Mouse (Mus musculus): Measurements from ENCODE around the gene Mus81. TPM values are rescaled to one million over a fixed set of nuclear protein-coding genes. Genes with fewer than 3 reads are reported as not detected.

The Mus81 gene
- total RNA-seq, 1 experiment = 31.3 TPM

DNA sequence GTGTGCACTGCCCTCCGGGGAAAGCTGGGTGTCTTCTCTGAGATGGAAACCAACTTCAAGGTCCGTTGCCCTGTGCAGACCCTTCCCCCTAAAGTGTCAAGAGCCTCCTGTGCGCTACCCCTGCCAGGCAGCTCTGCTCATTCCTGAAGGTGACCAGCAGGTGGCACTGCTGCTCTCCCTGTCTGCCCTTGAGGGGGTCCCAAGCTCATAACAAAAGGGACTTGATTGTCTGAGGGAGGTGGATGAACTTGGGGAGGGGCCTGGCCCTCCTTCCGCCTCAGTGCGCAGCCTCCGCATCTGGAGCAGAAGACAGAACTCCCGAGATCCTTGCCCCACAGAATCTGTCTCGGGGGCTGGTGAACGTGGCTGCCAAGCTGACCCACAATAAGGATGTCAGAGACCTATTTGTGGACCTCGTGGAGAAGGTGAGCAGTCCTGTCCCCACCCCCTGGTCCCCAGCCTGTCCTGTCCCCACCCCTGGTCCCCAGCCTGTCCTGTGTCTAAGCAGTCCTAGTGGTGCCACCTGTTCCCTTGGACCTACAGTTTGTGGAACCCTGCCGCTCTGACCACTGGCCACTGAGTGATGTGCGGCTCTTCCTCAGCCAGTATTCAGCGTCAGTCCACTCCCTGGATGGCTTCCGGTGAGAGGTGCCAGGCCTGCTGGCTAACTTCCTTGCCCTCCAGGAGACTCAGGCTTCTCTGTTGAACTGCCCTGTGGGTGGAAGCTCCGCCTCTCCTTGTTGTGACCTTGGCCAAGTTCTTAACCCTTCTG is 24.2 kb downstream of the Mus81 start:
- H3K27ac ChIP-seq (ENCODE audit: insufficient read depth, low read depth, low read length, poor library complexity, severe bottlenecking) = 0 out of 2 replicates have a peak overlapping the region, but pooled peaks have one; percentile 26

DNA sequence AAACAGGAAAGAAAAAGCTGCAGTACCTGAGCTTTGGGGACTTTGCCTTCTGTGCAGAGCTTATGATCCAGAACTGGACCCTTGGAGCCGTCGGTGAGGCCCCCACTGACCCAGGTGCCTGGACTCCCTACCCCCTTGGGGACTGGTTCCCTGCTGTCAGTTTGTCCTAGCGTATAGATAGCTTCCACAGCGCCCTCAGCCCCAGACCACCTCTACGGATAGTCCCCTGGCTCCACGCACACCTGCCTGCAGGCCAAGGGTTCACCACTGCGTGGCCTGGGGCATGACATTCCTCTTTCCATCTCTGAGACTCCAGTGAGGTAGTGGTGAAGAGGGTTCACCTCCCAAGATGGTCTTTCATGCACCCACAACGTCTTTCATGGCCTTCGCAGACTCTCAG is 25.0 kb downstream of the Mus81 start:
- no peak overlapping the region for H3K4me3 ChIP-seq (ENCODE audit: insufficient read depth in 1 of 2, low read depth in 1 of 2, low read length in 2 of 2, poor library complexity in 1 of 2, severe bottlenecking in 1 of 2)
- H3K36me3 ChIP-seq (ENCODE audit: control insufficient read depth, insufficient read depth, low read length, poor library complexity, severe bottlenecking) = peaks cover 31% of the 10 kb centered on the region
- TF ChIP-seq CHD2 (IDR thresholded peaks at IDR 0.05; ENCODE audit: low read depth, low read length) (no peak), HCFC1 (IDR thresholded peaks at IDR 0.05; ENCODE audit: borderline replicate concordance, insufficient read depth, low read length) (no peak), ZC3H11A (IDR thresholded peaks at IDR 0.05; ENCODE audit: borderline replicate concordance, low read depth, low read length) (no peak), MAFK (IDR thresholded peaks at IDR 0.05; ENCODE audit: insufficient read depth, low read depth, low read length) (no peak), ZNF384 (IDR thresholded peaks at IDR 0.05; ENCODE audit: low read depth, low read length) (no peak)
- H3K4me1 ChIP-seq (ENCODE audit: control insufficient read depth in 2 of 2, insufficient read depth in 2 of 2, low read length in 2 of 2, poor library complexity in 1 of 2) = peaks cover 7 to 9% of the 10 kb centered on the region in 2 experiments; a peak in 2 of 4 replicates
- in situ Hi-C loops (cut with MboI; ENCODE audit: low sequenced_read_pairs in 2 of 2, unreplicated experiment in 2 of 2) = no loop called here
- DNase-seq (ENCODE audit: low read depth, low spot score) = no peak
- H3K9ac ChIP-seq (ENCODE audit: insufficient read depth, low read depth, low read length, poor library complexity, severe bottlenecking) = no peak overlapping the region
- H3K27ac ChIP-seq (ENCODE audit: insufficient read depth, low read depth, low read length, poor library complexity, severe bottlenecking) = no peak overlapping the region
- no peaks in the 10 kb centered on the region for H3K9me3 ChIP-seq (ENCODE audit: control insufficient read depth, insufficient read depth, low read depth, low read length)

More for the DNA sequence above, 24.2 kb downstream of the Mus81 start:
- H3K9me3 ChIP-seq (ENCODE audit: control insufficient read depth, insufficient read depth, low read depth, low read length) = no peaks in the 10 kb centered on the region
- peak; percentile 82 for DNase-seq (ENCODE audit: low read depth, low spot score)
- H3K9ac ChIP-seq (ENCODE audit: insufficient read depth, low read depth, low read length, poor library complexity, severe bottlenecking) = peak overlapping the region; percentile 53
- TF ChIP-seq CHD2 (IDR thresholded peaks at IDR 0.05; ENCODE audit: low read depth, low read length) (no peak), HCFC1 (IDR thresholded peaks at IDR 0.05; ENCODE audit: borderline replicate concordance, insufficient read depth, low read length) (peak; percentile 40; the same call in 1 of the 2 replicates)
- peaks cover 7 to 13% of the 10 kb centered on the region in 2 experiments; a peak in 3 of 4 replicates for H3K4me1 ChIP-seq (ENCODE audit: control insufficient read depth in 2 of 2, insufficient read depth in 2 of 2, low read length in 2 of 2, poor library complexity in 1 of 2)
- H3K36me3 ChIP-seq (ENCODE audit: control insufficient read depth, insufficient read depth, low read length, poor library complexity, severe bottlenecking) = peaks cover 31% of the 10 kb centered on the region
- in situ Hi-C loops (cut with MboI; ENCODE audit: low sequenced_read_pairs in 2 of 2, unreplicated experiment in 2 of 2) = no loop called here
- H3K4me3 ChIP-seq (ENCODE audit: insufficient read depth in 1 of 2, low read depth in 1 of 2, low read length in 2 of 2, poor library complexity in 1 of 2, severe bottlenecking in 1 of 2) = peak overlapping the region; percentile 18 to 54

DNA sequence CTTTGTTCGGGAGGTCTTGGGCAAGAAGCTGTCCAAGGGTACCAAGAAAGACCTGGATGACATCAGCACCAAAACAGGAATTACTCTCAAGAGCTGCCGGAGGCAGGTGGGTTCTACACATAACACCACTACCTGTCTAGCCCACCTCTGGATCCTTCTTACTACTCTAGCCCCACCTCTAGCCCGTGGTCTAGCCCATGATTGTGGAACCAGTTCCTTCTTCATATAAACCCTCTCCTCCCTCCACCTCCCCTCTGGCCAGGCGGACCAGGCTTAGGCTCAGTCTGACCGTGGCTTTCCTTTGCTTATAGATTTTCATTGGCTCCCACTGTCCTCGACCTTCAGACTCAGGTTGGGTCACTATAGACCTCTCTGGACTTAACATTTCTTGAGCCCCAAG is 26.8 kb downstream of the Mus81 start:
- Histone ChIP-seq H3K4me1 (ENCODE audit: control insufficient read depth in 2 of 2, insufficient read depth in 2 of 2, low read length in 2 of 2, poor library complexity in 1 of 2) (peaks cover 4 to 9% of the 10 kb centered on the region in 2 experiments; a peak in 1 of 4 replicates), H3K36me3 (ENCODE audit: control insufficient read depth, insufficient read depth, low read length, poor library complexity, severe bottlenecking) (peaks cover 28% of the 10 kb centered on the region), H3K4me3 (ENCODE audit: insufficient read depth in 1 of 2, low read depth in 1 of 2, low read length in 2 of 2, poor library complexity in 1 of 2, severe bottlenecking in 1 of 2) (peak overlapping the region in 1 of 2 experiments; percentile 92; a peak in 2 of 4 replicates), H3K27ac (ENCODE audit: insufficient read depth, low read depth, low read length, poor library complexity, severe bottlenecking) (no peak overlapping the region), H3K9ac (ENCODE audit: insufficient read depth, low read depth, low read length, poor library complexity, severe bottlenecking) (no peak overlapping the region), H3K9me3 (ENCODE audit: control insufficient read depth, insufficient read depth, low read depth, low read length) (no peaks in the 10 kb centered on the region)
- no peak for DNase-seq (ENCODE audit: low read depth, low spot score)
- in situ Hi-C loops (cut with MboI; ENCODE audit: low sequenced_read_pairs in 2 of 2, unreplicated experiment in 2 of 2) = no loop called here
- TF ChIP-seq CHD2 (IDR thresholded peaks at IDR 0.05; ENCODE audit: low read depth, low read length) (no peak), MAFK (IDR thresholded peaks at IDR 0.05; ENCODE audit: insufficient read depth, low read depth, low read length) (no peak), HCFC1 (IDR thresholded peaks at IDR 0.05; ENCODE audit: borderline replicate concordance, insufficient read depth, low read length) (no peak), ZC3H11A (IDR thresholded peaks at IDR 0.05; ENCODE audit: borderline replicate concordance, low read depth, low read length) (no peak), ZNF384 (IDR thresholded peaks at IDR 0.05; ENCODE audit: low read depth, low read length) (no peak)

DNA sequence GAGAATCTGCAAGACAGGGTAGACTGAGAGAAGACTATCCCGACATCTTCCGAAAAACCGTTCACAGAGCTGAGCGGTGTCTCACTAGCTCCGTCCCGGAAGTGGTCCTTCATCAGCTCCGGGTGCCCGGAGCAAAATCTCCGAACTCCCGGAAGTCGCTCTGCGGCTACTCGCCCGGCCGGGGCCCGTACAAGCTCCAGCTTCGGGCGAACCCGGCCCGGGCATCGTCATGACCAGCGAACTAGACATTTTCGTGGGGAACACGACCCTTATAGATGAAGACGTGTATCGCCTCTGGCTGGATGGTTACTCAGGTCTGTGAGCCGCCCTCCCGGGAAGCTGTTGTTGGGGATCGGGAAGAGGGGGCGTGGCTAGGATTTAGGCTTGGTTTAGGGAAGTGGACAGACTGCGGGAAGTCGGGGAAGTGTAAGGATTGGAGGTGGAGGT is 27.7 kb downstream of the Mus81 start, which contains the start of gene Fibp:
Fibp (plus strand) TSS at position 151 of the 447 bp plus-strand sequence.
- H3K4me3 ChIP-seq (ENCODE audit: insufficient read depth in 1 of 2, low read depth in 1 of 2, low read length in 2 of 2, poor library complexity in 1 of 2, severe bottlenecking in 1 of 2) = peak within 1 kb of the TSS; percentile 92 to 99
- H3K36me3 ChIP-seq (ENCODE audit: control insufficient read depth, insufficient read depth, low read length, poor library complexity, severe bottlenecking) = peaks cover 19% of the 10 kb centered on the region
- no peaks in the 10 kb centered on the region for H3K9me3 ChIP-seq (ENCODE audit: control insufficient read depth, insufficient read depth, low read depth, low read length)
- peaks cover 6 to 11% of the 10 kb centered on the region in 2 experiments; a peak in 2 of 4 replicates for H3K4me1 ChIP-seq (ENCODE audit: control insufficient read depth in 2 of 2, insufficient read depth in 2 of 2, low read length in 2 of 2, poor library complexity in 1 of 2)
- no peak within 1 kb of the TSS for H3K27ac ChIP-seq (ENCODE audit: insufficient read depth, low read depth, low read length, poor library complexity, severe bottlenecking)
- in situ Hi-C loops (cut with MboI; ENCODE audit: low sequenced_read_pairs in 2 of 2, unreplicated experiment in 2 of 2) = no loop called here
- H3K9ac ChIP-seq (ENCODE audit: insufficient read depth, low read depth, low read length, poor library complexity, severe bottlenecking) = peak within 1 kb of the TSS; percentile 94
- TF ChIP-seq CHD2 (IDR thresholded peaks at IDR 0.05; ENCODE audit: low read depth, low read length) (peak; percentile 35; the same call in 1 of the 2 replicates), HCFC1 (IDR thresholded peaks at IDR 0.05; ENCODE audit: borderline replicate concordance, insufficient read depth, low read length) (peak; percentile 76; the same call in 1 of the 2 replicates), MAFK (IDR thresholded peaks at IDR 0.05; ENCODE audit: insufficient read depth, low read depth, low read length) (no peak)
- DNase-seq (ENCODE audit: low read depth, low spot score) = peak; percentile 68

All from ES-E14 (cell line).